Mouse (Mus musculus): ENCODE measurements around the gene Fndc11. TPM values are rescaled to one million over a fixed set of nuclear protein-coding genes. Genes with fewer than 3 reads are reported as not detected.

Fndc11 gene
- total and polyA plus RNA-seq, 2 experiments, result 0.10 TPM; not detected in 1

DNA sequence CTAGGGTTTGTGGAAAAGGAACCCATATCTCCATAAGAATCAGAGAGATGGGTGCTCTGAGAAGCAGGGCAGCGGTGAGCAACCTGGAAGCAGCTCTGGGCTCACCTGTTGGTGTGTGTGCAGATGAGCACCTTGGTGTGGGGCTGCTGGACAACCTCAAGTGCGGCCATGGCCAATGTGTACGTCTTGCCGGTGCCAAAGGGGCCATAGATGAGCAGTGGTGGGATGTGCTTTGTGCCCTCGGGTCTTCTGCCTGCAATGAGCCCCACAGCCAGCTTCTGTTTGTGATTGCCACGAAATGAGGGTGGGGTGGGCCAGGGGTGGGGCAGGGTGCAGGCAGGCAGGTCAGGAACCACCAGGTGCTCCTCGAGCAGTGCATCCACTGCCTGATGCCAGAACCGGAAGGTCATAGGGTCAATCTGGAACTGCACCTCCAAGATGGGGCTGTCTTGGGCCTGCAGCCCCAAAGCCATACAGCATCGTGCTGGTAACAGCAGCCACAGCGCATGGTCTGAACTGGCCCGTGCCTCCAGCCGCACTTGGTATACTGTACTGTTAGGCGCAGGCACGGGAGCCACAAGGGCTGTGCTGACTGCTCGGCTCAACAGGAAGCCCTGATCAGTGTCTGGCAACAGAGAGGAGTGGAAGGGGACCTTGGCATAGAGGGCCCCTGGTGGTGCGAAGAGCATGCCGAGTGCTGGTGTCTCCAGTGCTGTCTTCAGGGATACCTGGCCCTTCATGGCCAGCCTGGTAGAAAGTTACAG lies 17.6 kb downstream of the Fndc11 start:
- DNase-seq (ENCODE audit: extremely low read depth, low read depth, low spot score), result no peak
- TF ChIP-seq POLR2A (IDR thresholded peaks at IDR 0.05; ENCODE audit: extremely low read depth, insufficient read depth, low read length) (no peak), CTCF (IDR thresholded peaks at IDR 0.05; ENCODE audit: low read depth, low read length) (no peak)
- H3K27ac ChIP-seq (replicated peaks; ENCODE audit: insufficient read depth, low read depth, low read length), result no peak overlapping the region
- peaks cover 38% of the 10 kb centered on the region for H3K36me3 ChIP-seq (ENCODE audit: control insufficient read depth, insufficient read depth, low read length)
- H3K4me1 ChIP-seq (ENCODE audit: control insufficient read depth, insufficient read depth, low read length), result peaks cover 24% of the 10 kb centered on the region
- peaks cover 35% of the 10 kb centered on the region for H3K79me2 ChIP-seq (ENCODE audit: control insufficient read depth, insufficient read depth, low read length)
- H3K9ac ChIP-seq (ENCODE audit: low read depth, low read length), result no peak overlapping the region
- H3K4me3 ChIP-seq (ENCODE audit: insufficient read depth, low read depth, low read length), result no peak overlapping the region
- WGBS, result 88% methylated on average over 17 of the region's 17 CpGs
- no peaks in the 10 kb centered on the region for H3K27me3 ChIP-seq (ENCODE audit: control insufficient read depth, insufficient read depth, low read length)

GRCm38 (mm10) chr2:181238091-181238610 lies 18.3 kb downstream of the Fndc11 start:
- peaks cover 33% of the 10 kb centered on the region for H3K36me3 ChIP-seq (ENCODE audit: control insufficient read depth, insufficient read depth, low read length)

GRCm38 (mm10) chr2:181238861-181239260 lies 19.0 kb downstream of the Fndc11 start:
- H3K9ac ChIP-seq (ENCODE audit: low read depth, low read length), result no peak overlapping the region
- no peak overlapping the region for H3K4me3 ChIP-seq (ENCODE audit: insufficient read depth, low read depth, low read length)
- TF ChIP-seq POLR2A (IDR thresholded peaks at IDR 0.05; ENCODE audit: extremely low read depth, insufficient read depth, low read length) (no peak), CTCF (IDR thresholded peaks at IDR 0.05; ENCODE audit: low read depth, low read length) (no peak)
- H3K36me3 ChIP-seq (ENCODE audit: control insufficient read depth, insufficient read depth, low read length), result peaks cover 31% of the 10 kb centered on the region
- H3K27ac ChIP-seq (replicated peaks; ENCODE audit: insufficient read depth, low read depth, low read length), result no peak overlapping the region
- WGBS, result 36% methylated on average over 2 of the region's 2 CpGs
- peaks cover 29% of the 10 kb centered on the region for H3K4me1 ChIP-seq (ENCODE audit: control insufficient read depth, insufficient read depth, low read length)
- H3K27me3 ChIP-seq (ENCODE audit: control insufficient read depth, insufficient read depth, low read length), result no peaks in the 10 kb centered on the region
- H3K79me2 ChIP-seq (ENCODE audit: control insufficient read depth, insufficient read depth, low read length), result peaks cover 35% of the 10 kb centered on the region
- DNase-seq (ENCODE audit: extremely low read depth, low read depth, low spot score), result no peak

More at GRCm38 (mm10) chr2:181238091-181238610, 18.3 kb downstream of the Fndc11 start:
- peaks cover 35% of the 10 kb centered on the region for H3K79me2 ChIP-seq (ENCODE audit: control insufficient read depth, insufficient read depth, low read length)
- 75% methylated on average over 10 of the region's 10 CpGs for WGBS
- no peak overlapping the region for H3K4me3 ChIP-seq (ENCODE audit: insufficient read depth, low read depth, low read length)
- no peaks in the 10 kb centered on the region for H3K27me3 ChIP-seq (ENCODE audit: control insufficient read depth, insufficient read depth, low read length)
- no peak overlapping the region for H3K9ac ChIP-seq (ENCODE audit: low read depth, low read length)
- H3K27ac ChIP-seq (replicated peaks; ENCODE audit: insufficient read depth, low read depth, low read length), result no peak overlapping the region
- DNase-seq (ENCODE audit: extremely low read depth, low read depth, low spot score), result no peak
- peaks cover 26% of the 10 kb centered on the region for H3K4me1 ChIP-seq (ENCODE audit: control insufficient read depth, insufficient read depth, low read length)
- TF ChIP-seq CTCF (IDR thresholded peaks at IDR 0.05; ENCODE audit: low read depth, low read length) (no peak), POLR2A (IDR thresholded peaks at IDR 0.05; ENCODE audit: extremely low read depth, insufficient read depth, low read length) (0 out of 2 replicates have a peak, but pooled peaks have one; percentile 9)

- peak overlapping the region; percentile 13 for H3K9ac ChIP-seq (ENCODE audit: low read depth, low read length)
- TF ChIP-seq CTCF (IDR thresholded peaks at IDR 0.05; ENCODE audit: low read depth, low read length) (no peak), POLR2A (IDR thresholded peaks at IDR 0.05; ENCODE audit: extremely low read depth, insufficient read depth, low read length) (no peak)
These were observed 19.4 kb downstream of the Fndc11 start for GRCm38 (mm10) chr2:181239261-181239660.

GRCm38 (mm10) chr2:181240806-181241440 lies 21.1 kb downstream of the Fndc11 start:
- WGBS, result 33% methylated on average over 13 of the region's 13 CpGs
- TF ChIP-seq CTCF (IDR thresholded peaks at IDR 0.05; ENCODE audit: low read depth, low read length), result no peak
- TF ChIP-seq POLR2A (IDR thresholded peaks at IDR 0.05; ENCODE audit: extremely low read depth, insufficient read depth, low read length), result no peak
- Histone ChIP-seq H3K27ac (replicated peaks; ENCODE audit: insufficient read depth, low read depth, low read length) (peak overlapping the region; percentile 98), H3K36me3 (ENCODE audit: control insufficient read depth, insufficient read depth, low read length) (peaks cover 19% of the 10 kb centered on the region), H3K27me3 (ENCODE audit: control insufficient read depth, insufficient read depth, low read length) (no peaks in the 10 kb centered on the region), H3K4me3 (ENCODE audit: insufficient read depth, low read depth, low read length) (peak overlapping the region; percentile 79), H3K79me2 (ENCODE audit: control insufficient read depth, insufficient read depth, low read length) (peaks cover 35% of the 10 kb centered on the region), H3K9ac (ENCODE audit: low read depth, low read length) (peak overlapping the region; percentile 91), H3K4me1 (ENCODE audit: control insufficient read depth, insufficient read depth, low read length) (peaks cover 36% of the 10 kb centered on the region)
- peak; percentile 72 for DNase-seq (ENCODE audit: extremely low read depth, low read depth, low spot score)

More at GRCm38 (mm10) chr2:181239261-181239660, 19.4 kb downstream of the Fndc11 start:
- 79% methylated on average over 9 of the region's 9 CpGs for WGBS
- Histone ChIP-seq H3K79me2 (ENCODE audit: control insufficient read depth, insufficient read depth, low read length) (peaks cover 35% of the 10 kb centered on the region), H3K27ac (replicated peaks; ENCODE audit: insufficient read depth, low read depth, low read length) (no peak overlapping the region), H3K36me3 (ENCODE audit: control insufficient read depth, insufficient read depth, low read length) (peaks cover 28% of the 10 kb centered on the region), H3K27me3 (ENCODE audit: control insufficient read depth, insufficient read depth, low read length) (no peaks in the 10 kb centered on the region), H3K4me1 (ENCODE audit: control insufficient read depth, insufficient read depth, low read length) (peaks cover 32% of the 10 kb centered on the region), H3K4me3 (ENCODE audit: insufficient read depth, low read depth, low read length) (no peak overlapping the region; the same call in 1 of the 2 replicates)
- no peak for DNase-seq (ENCODE audit: extremely low read depth, low read depth, low spot score)
